Mouse (Mus musculus) leukemia stem cell, adult 10-12 weeks (primary cell): ENCODE results near the gene Ccdc134. TPM values are rescaled to one million over a fixed set of nuclear protein-coding genes. Genes with fewer than 3 reads are reported as not detected.

Source experiments
- polyA plus RNA-seq: library from polyadenylated mRNA; stranded (reverse); fragments of >175 nt; gene quantifications from 2 replicates; pipeline ENCODE4 v1.2.3, GENCODE M21; 2012; ENCODE audit warnings: low replicate concordance

Gene Ccdc134
- 3.6 and 19.0 TPM in 2 replicates for polyA plus RNA-seq

GRCm38 (mm10) chr15:82127426-82128374 is at the start of gene Ccdc134:
TSS of gene Ccdc134 (plus strand) at chr15:82127922.

GRCm38 (mm10) chr15:82146770-82147610 is 19.3 kb downstream of the Ccdc134 start, which contains the start of gene Srebf2:
TSS of gene Srebf2 (plus strand) at chr15:82147181.

Other genes with a start within 250 kb of the Ccdc134 start
- 79.7 and 137 TPM in 2 replicates for gene Polr3h, start 201.7 kb upstream of the Ccdc134 start, polyA plus RNA-seq
- 0.75 and 1.6 TPM in 2 replicates for gene Csdc2, start 191.2 kb upstream of the Ccdc134 start, polyA plus RNA-seq
- 126 and 148 TPM in 2 replicates for gene Pmm1, start 167.0 kb upstream of the Ccdc134 start, polyA plus RNA-seq
- not detected in 2 replicates for gene 1700029P11Rik, start 147.4 kb upstream of the Ccdc134 start, polyA plus RNA-seq
- gene Xrcc6, start 140.1 kb upstream of the Ccdc134 start, polyA plus RNA-seq = 4.7 and 11.7 TPM in 2 replicates
- gene Desi1, start 94.1 kb upstream of the Ccdc134 start, polyA plus RNA-seq = 67.1 and 216 TPM in 2 replicates
- 6.4 and 229 TPM in 2 replicates for gene Snu13, start 80.3 kb upstream of the Ccdc134 start, polyA plus RNA-seq
- gene 4930407I10Rik, start 68.8 kb upstream of the Ccdc134 start, polyA plus RNA-seq = not detected in 2 replicates
- not detected in 2 replicates for gene Mei1, start 57.9 kb upstream of the Ccdc134 start, polyA plus RNA-seq
- gene Srebf2, start 19.3 kb downstream of the Ccdc134 start, polyA plus RNA-seq = 411 and 741 TPM in 2 replicates
- gene Shisa8, start 84.9 kb downstream of the Ccdc134 start, polyA plus RNA-seq = 3.5 and 9.3 TPM in 2 replicates
- 51.6 and 117 TPM in 2 replicates for gene Tnfrsf13c, start 96.4 kb downstream of the Ccdc134 start, polyA plus RNA-seq
- 74.9 and 105 TPM in 2 replicates for gene Cenpm, start 116.8 kb downstream of the Ccdc134 start, polyA plus RNA-seq
- gene 1500009C09Rik, start 124.5 kb downstream of the Ccdc134 start, polyA plus RNA-seq = not detected in 2 replicates
- gene Sept3, start 147.0 kb downstream of the Ccdc134 start, polyA plus RNA-seq = 0.73 and 1.1 TPM in 2 replicates
- not detected in 2 replicates for gene Wbp2nl, start 171.0 kb downstream of the Ccdc134 start, polyA plus RNA-seq
- gene Naga, start 211.0 kb downstream of the Ccdc134 start, polyA plus RNA-seq = 38.6 and 88.5 TPM in 2 replicates
- gene Pheta2, start 211.0 kb downstream of the Ccdc134 start, polyA plus RNA-seq = 5.0 and 17.1 TPM in 2 replicates
- 58.2 and 75.0 TPM in 2 replicates for gene Smdt1, start 211.0 kb downstream of the Ccdc134 start, polyA plus RNA-seq
- gene Ndufa6, start 226.4 kb downstream of the Ccdc134 start, polyA plus RNA-seq = 95.3 and 124 TPM in 2 replicates